Mouse (Mus musculus): ENCODE measurements around the gene Akna. TPM values are rescaled to one million over a fixed set of nuclear protein-coding genes. Genes with fewer than 3 reads are reported as not detected.

Akna gene
- polyA plus RNA-seq, 1 experiment from 2014 or later: 5.2 TPM

GRCm38 (mm10) chr4:63408247-63408646, 5.1 kb upstream of the Akna start:
- H3K36me3 ChIP-seq (replicated peaks; ENCODE audit: control insufficient read depth, insufficient read depth, low read depth, low read length): no peaks in the 10 kb centered on the region
- ATAC-seq (replicated peaks; ENCODE audit: insufficient number of reproducible peaks, low FRiP score, low TSS enrichment, low read depth): no peak
- 63% methylated on average over 7 of the region's 7 CpGs for WGBS
- no peak for DNase-seq (ENCODE audit: low spot score)
- no peak overlapping the region for H3K4me3 ChIP-seq (ENCODE audit: low read depth, low read length)
- H3K27me3 ChIP-seq (ENCODE audit: control insufficient read depth, insufficient read depth, low read length): no peaks in the 10 kb centered on the region
- no peaks in the 10 kb centered on the region for H3K9me3 ChIP-seq (replicated peaks; ENCODE audit: control insufficient read depth, low read length)
- no peak overlapping the region for H3K27ac ChIP-seq (replicated peaks; ENCODE audit: low read depth, low read length)
- H3K4me2 ChIP-seq (ENCODE audit: low read depth, low read length): peak overlapping the region; percentile 11; the same call in 1 of the 2 replicates
- H3K9ac ChIP-seq (replicated peaks; ENCODE audit: low read length): no peak overlapping the region; the same call in 1 of the 2 replicates
- peaks cover 8% of the 10 kb centered on the region; the same call in 1 of the 2 replicates for H3K4me1 ChIP-seq (ENCODE audit: control insufficient read depth, insufficient read depth, low read length)

GRCm38 (mm10) chr4:63405683-63406082, 2.5 kb upstream of the Akna start:
- Histone ChIP-seq H3K4me1 (ENCODE audit: control insufficient read depth, insufficient read depth, low read length) (peaks cover 14% of the 10 kb centered on the region), H3K9me3 (replicated peaks; ENCODE audit: control insufficient read depth, low read length) (no peaks in the 10 kb centered on the region), H3K4me2 (ENCODE audit: low read depth, low read length) (no peak overlapping the region), H3K27ac (replicated peaks; ENCODE audit: low read depth, low read length) (no peak overlapping the region), H3K27me3 (ENCODE audit: control insufficient read depth, insufficient read depth, low read length) (no peaks in the 10 kb centered on the region), H3K4me3 (ENCODE audit: low read depth, low read length) (no peak overlapping the region), H3K9ac (replicated peaks; ENCODE audit: low read length) (no peak overlapping the region), H3K36me3 (replicated peaks; ENCODE audit: control insufficient read depth, insufficient read depth, low read depth, low read length) (no peaks in the 10 kb centered on the region)
- ATAC-seq (replicated peaks; ENCODE audit: insufficient number of reproducible peaks, low FRiP score, low TSS enrichment, low read depth) (no peak), DNase-seq (ENCODE audit: low spot score) (no peak)
- WGBS: 60% methylated on average over 4 of the region's 4 CpGs

- H3K4me2 ChIP-seq (ENCODE audit: low read depth, low read length): no peak overlapping the region
- H3K27ac ChIP-seq (replicated peaks; ENCODE audit: low read depth, low read length): no peak overlapping the region
- H3K36me3 ChIP-seq (replicated peaks; ENCODE audit: control insufficient read depth, insufficient read depth, low read depth, low read length): no peaks in the 10 kb centered on the region
- ATAC-seq (replicated peaks; ENCODE audit: insufficient number of reproducible peaks, low FRiP score, low TSS enrichment, low read depth) (no peak), DNase-seq (ENCODE audit: low spot score) (no peak)
- no peaks in the 10 kb centered on the region for H3K27me3 ChIP-seq (ENCODE audit: control insufficient read depth, insufficient read depth, low read length)
- no peak overlapping the region for H3K4me3 ChIP-seq (ENCODE audit: low read depth, low read length)
- peaks cover 14% of the 10 kb centered on the region for H3K4me1 ChIP-seq (ENCODE audit: control insufficient read depth, insufficient read depth, low read length)
- 40% methylated on average over 7 of the region's 7 CpGs for WGBS
- H3K9me3 ChIP-seq (replicated peaks; ENCODE audit: control insufficient read depth, low read length): no peaks in the 10 kb centered on the region
- H3K9ac ChIP-seq (replicated peaks; ENCODE audit: low read length): no peak overlapping the region
Observed at GRCm38 (mm10) chr4:63405051-63405450, 1.9 kb upstream of the Akna start.

- H3K27me3 ChIP-seq (ENCODE audit: control insufficient read depth, insufficient read depth, low read length): no peaks in the 10 kb centered on the region
- H3K4me1 ChIP-seq (ENCODE audit: control insufficient read depth, insufficient read depth, low read length): peaks cover 14% of the 10 kb centered on the region
- no peak overlapping the region for H3K27ac ChIP-seq (replicated peaks; ENCODE audit: low read depth, low read length)
- no peak overlapping the region for H3K4me3 ChIP-seq (ENCODE audit: low read depth, low read length)
- no peaks in the 10 kb centered on the region for H3K36me3 ChIP-seq (replicated peaks; ENCODE audit: control insufficient read depth, insufficient read depth, low read depth, low read length)
- no peaks in the 10 kb centered on the region for H3K9me3 ChIP-seq (replicated peaks; ENCODE audit: control insufficient read depth, low read length)
- DNase-seq (ENCODE audit: low spot score) (no peak), ATAC-seq (replicated peaks; ENCODE audit: insufficient number of reproducible peaks, low FRiP score, low TSS enrichment, low read depth) (no peak)
- no peak overlapping the region for H3K9ac ChIP-seq (replicated peaks; ENCODE audit: low read length)
- WGBS: 65% methylated on average over 7 of the region's 7 CpGs
- H3K4me2 ChIP-seq (ENCODE audit: low read depth, low read length): no peak overlapping the region
Observed at GRCm38 (mm10) chr4:63404205-63404604, 1.1 kb upstream of the Akna start.

- Histone ChIP-seq H3K36me3 (replicated peaks; ENCODE audit: control insufficient read depth, insufficient read depth, low read depth, low read length) (no peaks in the 10 kb centered on the region), H3K27ac (replicated peaks; ENCODE audit: low read depth, low read length) (peak overlapping the region; percentile 77), H3K9ac (replicated peaks; ENCODE audit: low read length) (peak overlapping the region; percentile 64), H3K4me3 (ENCODE audit: low read depth, low read length) (peak overlapping the region; percentile 30), H3K4me1 (ENCODE audit: control insufficient read depth, insufficient read depth, low read length) (peaks cover 14% of the 10 kb centered on the region), H3K27me3 (ENCODE audit: control insufficient read depth, insufficient read depth, low read length) (no peaks in the 10 kb centered on the region), H3K4me2 (ENCODE audit: low read depth, low read length) (peak overlapping the region; percentile 57), H3K9me3 (replicated peaks; ENCODE audit: control insufficient read depth, low read length) (no peaks in the 10 kb centered on the region)
- DNase-seq (ENCODE audit: low spot score): no peak
- 58% methylated on average over 6 of the region's 6 CpGs for WGBS
- no peak; the same call in 1 of the 2 replicates for ATAC-seq (replicated peaks; ENCODE audit: insufficient number of reproducible peaks, low FRiP score, low TSS enrichment, low read depth)
Observed at GRCm38 (mm10) chr4:63402558-63402957, 596 bp downstream of the Akna start.

- peaks cover 14% of the 10 kb centered on the region for H3K4me1 ChIP-seq (ENCODE audit: control insufficient read depth, insufficient read depth, low read length)
- H3K27ac ChIP-seq (replicated peaks; ENCODE audit: low read depth, low read length): no peak overlapping the region
- H3K27me3 ChIP-seq (ENCODE audit: control insufficient read depth, insufficient read depth, low read length): no peaks in the 10 kb centered on the region
- H3K36me3 ChIP-seq (replicated peaks; ENCODE audit: control insufficient read depth, insufficient read depth, low read depth, low read length): no peaks in the 10 kb centered on the region
- H3K9me3 ChIP-seq (replicated peaks; ENCODE audit: control insufficient read depth, low read length): no peaks in the 10 kb centered on the region
- 92% methylated on average over 10 of the region's 10 CpGs for WGBS
- H3K4me2 ChIP-seq (ENCODE audit: low read depth, low read length): peak overlapping the region; percentile 57
- H3K4me3 ChIP-seq (ENCODE audit: low read depth, low read length): no peak overlapping the region
- no peak for ATAC-seq (replicated peaks; ENCODE audit: insufficient number of reproducible peaks, low FRiP score, low TSS enrichment, low read depth)
- DNase-seq (ENCODE audit: low spot score): no peak
- H3K9ac ChIP-seq (replicated peaks; ENCODE audit: low read length): peak overlapping the region; percentile 64; the same call in 1 of the 2 replicates
Observed at GRCm38 (mm10) chr4:63402056-63402455, 1.1 kb downstream of the Akna start.

- WGBS: 81% methylated on average over 6 of the region's 6 CpGs
- Histone ChIP-seq H3K4me3 (ENCODE audit: low read depth, low read length) (no peak overlapping the region), H3K27me3 (ENCODE audit: control insufficient read depth, insufficient read depth, low read length) (no peaks in the 10 kb centered on the region), H3K9me3 (replicated peaks; ENCODE audit: control insufficient read depth, low read length) (no peaks in the 10 kb centered on the region), H3K36me3 (replicated peaks; ENCODE audit: control insufficient read depth, insufficient read depth, low read depth, low read length) (no peaks in the 10 kb centered on the region), H3K27ac (replicated peaks; ENCODE audit: low read depth, low read length) (no peak overlapping the region), H3K4me2 (ENCODE audit: low read depth, low read length) (no peak overlapping the region), H3K4me1 (ENCODE audit: control insufficient read depth, insufficient read depth, low read length) (peaks cover 14% of the 10 kb centered on the region), H3K9ac (replicated peaks; ENCODE audit: low read length) (peak overlapping the region; percentile 5; the same call in 1 of the 2 replicates)
- no peak for ATAC-seq (replicated peaks; ENCODE audit: insufficient number of reproducible peaks, low FRiP score, low TSS enrichment, low read depth)
- DNase-seq (ENCODE audit: low spot score): no peak
Observed at GRCm38 (mm10) chr4:63401620-63402019, 1.5 kb downstream of the Akna start.

GRCm38 (mm10) chr4:63400541-63401306, 2.4 kb downstream of the Akna start:
- no peaks in the 10 kb centered on the region for H3K36me3 ChIP-seq (replicated peaks; ENCODE audit: control insufficient read depth, insufficient read depth, low read depth, low read length)
- ATAC-seq (replicated peaks; ENCODE audit: insufficient number of reproducible peaks, low FRiP score, low TSS enrichment, low read depth) (no peak), DNase-seq (ENCODE audit: low spot score) (no peak)
- H3K9me3 ChIP-seq (replicated peaks; ENCODE audit: control insufficient read depth, low read length): no peaks in the 10 kb centered on the region
- H3K4me3 ChIP-seq (ENCODE audit: low read depth, low read length): no peak overlapping the region
- H3K27ac ChIP-seq (replicated peaks; ENCODE audit: low read depth, low read length): no peak overlapping the region
- H3K9ac ChIP-seq (replicated peaks; ENCODE audit: low read length): no peak overlapping the region
- H3K4me1 ChIP-seq (ENCODE audit: control insufficient read depth, insufficient read depth, low read length): peaks cover 14% of the 10 kb centered on the region
- H3K4me2 ChIP-seq (ENCODE audit: low read depth, low read length): no peak overlapping the region
- H3K27me3 ChIP-seq (ENCODE audit: control insufficient read depth, insufficient read depth, low read length): no peaks in the 10 kb centered on the region
- 90% methylated on average over 18 of the region's 18 CpGs for WGBS
